Mouse (Mus musculus) forebrain, embryonic 15.5 days (tissue): ENCODE measurements around the gene Slc4a10. TPM values are rescaled to one million over a fixed set of nuclear protein-coding genes. Genes with fewer than 3 reads are reported as not detected.

Source experiments
- ATAC-seq: fragments of 200-750 bp; cut with Nextera tagmentation; replicated peaks from 2 replicates; pipeline ENCODE4 v1.8.0; 2017; ENCODE audit warnings: mild to moderate bottlenecking, moderate TSS enrichment, moderate library complexity
- H3K27ac ChIP-seq: fragments of 300-500 bp; sonication (generic); replicated peaks from 2 replicates; pipeline ENCODE4 v1.5.1; 2015; ENCODE audit warnings: mild to moderate bottlenecking, inconsistent platforms
- H3K27me3 ChIP-seq: fragments of 300-500 bp; sonication (generic); 2 replicates; pipeline ENCODE4 v1.6.1; 2015; ENCODE audit warnings: inconsistent platforms
- H3K36me3 ChIP-seq: fragments of 300-500 bp; sonication (generic); 2 replicates; pipeline ENCODE4 v1.6.1; 2015; ENCODE audit warnings: mild to moderate bottlenecking, inconsistent platforms
- H3K4me1 ChIP-seq: fragments of 300-500 bp; sonication (generic); 2 replicates; pipeline ENCODE4 v1.6.1; 2015; ENCODE audit warnings: inconsistent platforms
- H3K4me2 ChIP-seq: fragments of 300-500 bp; sonication (generic); replicated peaks from 2 replicates; pipeline ENCODE4 v1.6.1; 2015; ENCODE audit warnings: mild to moderate bottlenecking, inconsistent platforms
- H3K4me3 ChIP-seq: fragments of 300-500 bp; sonication (generic); 2 replicates; pipeline ENCODE4 v1.5.1; 2015; ENCODE audit warnings: mild to moderate bottlenecking, inconsistent platforms
- H3K9ac ChIP-seq: fragments of 300-500 bp; sonication (generic); replicated peaks from 2 replicates; pipeline ENCODE4 v1.6.1; 2015; ENCODE audit warnings: mild to moderate bottlenecking, inconsistent platforms
- H3K9me3 ChIP-seq: fragments of 300-500 bp; sonication (generic); 2 replicates; pipeline ENCODE4 v1.6.1; 2016; ENCODE audit warnings: inconsistent platforms
- WGBS: fragments of 180-500 bp; shearing (Covaris S2); methylation state at CpG from one replicate; pipeline ENCODE4 v1.1.7; 2015; ENCODE audit warnings: mixed read lengths; 5-methylcytosine and 5-hydroxymethylcytosine counted together
- polyA plus RNA-seq: library from polyadenylated mRNA; unstranded; fragments of >200 nt; fragmentation: Nextera tagmentation; extraction: Ambion mirVana; gene quantifications from 2 replicates; pipeline ENCODE4 v1.2.1, GENCODE M21; 2015

The Slc4a10 gene
- polyA plus RNA-seq, 1 experiment from 2014 or later: 8.9 TPM

DNA sequence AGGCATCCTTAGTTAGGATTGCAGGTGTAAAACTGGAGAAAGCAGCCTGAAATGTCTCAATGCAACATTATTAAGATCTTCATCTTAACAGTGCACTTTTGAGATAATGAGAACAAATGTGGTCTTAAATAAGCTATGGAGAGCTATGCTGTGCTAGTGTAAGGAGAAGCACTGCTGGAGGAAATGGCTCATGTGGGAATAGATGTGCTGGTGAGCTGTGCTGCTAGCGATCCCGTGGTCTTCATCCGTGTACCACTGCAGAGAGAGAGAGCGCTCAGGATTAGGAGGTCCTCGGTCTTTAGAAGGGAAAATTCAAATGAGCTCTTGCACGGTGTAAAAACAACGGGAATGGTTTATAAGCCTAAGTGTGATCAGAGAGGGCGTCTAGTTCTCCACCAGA, 286.2 kb downstream of the Slc4a10 start:
- Histone ChIP-seq H3K27ac (peak overlapping the region; percentile 74; the same call in 1 of the 2 replicates), H3K27me3 (no peaks in the 10 kb centered on the region), H3K4me2 (no peak overlapping the region), H3K9ac (no peak overlapping the region), H3K36me3 (no peaks in the 10 kb centered on the region), H3K4me3 (no peak overlapping the region), H3K4me1 (peaks cover 32% of the 10 kb centered on the region), H3K9me3 (no peaks in the 10 kb centered on the region)
- 61% methylated on average over 8 of the region's 8 CpGs for WGBS
- no peak for ATAC-seq

DNA sequence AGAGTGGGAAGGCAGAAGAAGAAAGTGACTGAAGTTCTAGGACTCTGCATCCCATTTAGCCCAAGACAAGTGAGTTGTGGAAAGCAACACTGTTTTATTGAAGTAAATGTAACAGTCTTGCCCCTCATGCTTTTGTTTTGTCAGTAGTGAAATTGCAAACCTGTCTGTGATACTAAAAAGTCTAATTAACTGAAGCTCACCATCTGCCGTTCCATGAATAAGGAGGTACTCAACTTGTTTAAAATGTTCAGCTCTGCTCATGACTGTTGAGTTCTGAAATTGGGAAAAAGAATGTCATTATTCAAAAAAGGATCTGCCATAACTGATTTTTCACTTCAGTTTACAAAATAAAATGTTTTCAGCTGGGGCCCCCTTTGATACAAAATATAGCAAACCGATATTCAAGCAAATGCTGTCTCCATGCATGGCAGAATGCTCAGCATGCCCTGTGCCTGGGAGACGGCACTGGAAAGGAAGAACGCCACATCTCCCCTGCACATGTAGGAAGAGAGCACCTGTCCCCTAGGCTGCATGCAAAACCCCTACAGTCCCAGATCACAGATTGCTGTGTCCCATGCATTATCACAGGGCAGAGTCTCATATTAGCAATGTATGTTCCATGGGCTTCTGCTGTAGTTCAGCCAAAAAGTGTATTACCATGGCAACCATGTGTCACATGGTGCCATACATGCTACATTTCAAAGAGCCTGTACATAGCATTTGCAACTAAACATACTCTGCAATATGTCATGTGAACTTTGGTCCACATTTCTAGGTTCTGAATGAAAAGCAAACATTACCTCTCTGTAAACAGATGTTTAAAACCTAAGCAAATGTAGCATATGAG, 288.4 kb downstream of the Slc4a10 start:
- H3K4me3 ChIP-seq: no peak overlapping the region
- no peaks in the 10 kb centered on the region for H3K27me3 ChIP-seq
- H3K27ac ChIP-seq: peak overlapping the region; percentile 83
- H3K9ac ChIP-seq: no peak overlapping the region
- H3K36me3 ChIP-seq: no peaks in the 10 kb centered on the region
- peaks cover 44% of the 10 kb centered on the region for H3K4me1 ChIP-seq
- no peaks in the 10 kb centered on the region for H3K9me3 ChIP-seq
- 49% methylated on average over 4 of the region's 4 CpGs for WGBS
- ATAC-seq: peak; percentile 55
- H3K4me2 ChIP-seq: no peak overlapping the region

DNA sequence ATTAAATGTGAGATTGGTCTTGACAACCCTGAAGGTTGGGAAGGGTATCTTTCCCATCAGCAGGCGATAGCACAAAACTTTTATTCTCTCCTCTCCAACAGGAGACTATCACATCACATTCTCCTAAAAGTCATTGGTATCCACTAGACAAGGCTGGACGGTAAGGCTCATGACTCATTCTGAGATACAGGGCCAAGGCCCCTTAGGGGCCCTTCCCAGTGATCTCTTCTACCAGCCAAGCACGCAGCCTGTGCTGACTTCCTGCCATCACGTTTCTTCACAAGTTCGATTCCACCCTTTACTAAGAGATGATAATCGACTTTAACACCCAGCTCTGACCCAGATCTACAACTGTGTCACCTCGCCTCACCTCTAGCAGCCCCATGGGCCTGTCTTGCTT, 290.8 kb downstream of the Slc4a10 start:
- WGBS: 91% methylated on average over 7 of the region's 7 CpGs
- no peak overlapping the region for H3K4me2 ChIP-seq
- no peaks in the 10 kb centered on the region for H3K27me3 ChIP-seq
- H3K9ac ChIP-seq: no peak overlapping the region
- no peaks in the 10 kb centered on the region for H3K36me3 ChIP-seq
- no peak overlapping the region for H3K27ac ChIP-seq
- H3K4me3 ChIP-seq: no peak overlapping the region
- no peaks in the 10 kb centered on the region for H3K9me3 ChIP-seq
- ATAC-seq: no peak
- peaks cover 52% of the 10 kb centered on the region for H3K4me1 ChIP-seq

DNA sequence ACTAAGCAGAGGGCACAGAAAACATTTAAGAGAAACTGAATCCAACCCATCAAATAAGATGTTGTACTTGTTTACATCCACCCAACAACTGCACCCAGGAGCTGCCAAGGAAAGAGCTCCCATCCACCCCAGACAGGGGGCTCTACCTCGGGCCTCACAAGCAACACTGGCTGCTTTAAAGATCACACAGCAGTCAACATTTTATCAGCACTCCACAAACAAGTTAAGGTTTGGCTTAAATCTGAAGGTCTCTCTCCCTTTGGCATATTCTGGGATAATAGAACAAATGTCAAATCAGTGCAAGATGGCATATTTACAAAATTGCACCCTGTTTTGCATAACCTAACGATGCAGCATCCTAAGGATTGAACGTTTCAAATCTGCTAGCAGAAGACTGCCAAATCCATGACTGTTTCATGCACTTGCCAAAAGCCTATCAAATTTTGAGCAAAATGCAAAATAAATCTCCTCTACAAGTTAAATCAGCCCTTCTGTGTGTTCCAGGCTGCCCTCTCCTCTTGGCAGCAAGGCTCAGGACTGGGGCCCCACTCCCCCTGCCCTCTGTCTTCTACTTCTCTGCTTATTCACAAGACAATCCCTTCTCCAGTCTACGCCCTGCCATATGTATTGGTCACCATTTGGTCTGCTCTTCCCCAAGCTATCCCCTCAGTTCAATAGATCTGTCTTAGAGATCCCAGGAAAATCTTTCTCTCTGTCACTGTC, 293.1 kb downstream of the Slc4a10 start:
- ATAC-seq: peak; percentile 74
- no peaks in the 10 kb centered on the region for H3K27me3 ChIP-seq
- peaks cover 39% of the 10 kb centered on the region for H3K4me1 ChIP-seq
- no peak overlapping the region for H3K9ac ChIP-seq
- H3K9me3 ChIP-seq: no peaks in the 10 kb centered on the region
- WGBS: 41% methylated on average over 4 of the region's 4 CpGs
- H3K4me2 ChIP-seq: no peak overlapping the region
- no peaks in the 10 kb centered on the region for H3K36me3 ChIP-seq
- no peak overlapping the region for H3K4me3 ChIP-seq
- H3K27ac ChIP-seq: peak overlapping the region; percentile 75

DNA sequence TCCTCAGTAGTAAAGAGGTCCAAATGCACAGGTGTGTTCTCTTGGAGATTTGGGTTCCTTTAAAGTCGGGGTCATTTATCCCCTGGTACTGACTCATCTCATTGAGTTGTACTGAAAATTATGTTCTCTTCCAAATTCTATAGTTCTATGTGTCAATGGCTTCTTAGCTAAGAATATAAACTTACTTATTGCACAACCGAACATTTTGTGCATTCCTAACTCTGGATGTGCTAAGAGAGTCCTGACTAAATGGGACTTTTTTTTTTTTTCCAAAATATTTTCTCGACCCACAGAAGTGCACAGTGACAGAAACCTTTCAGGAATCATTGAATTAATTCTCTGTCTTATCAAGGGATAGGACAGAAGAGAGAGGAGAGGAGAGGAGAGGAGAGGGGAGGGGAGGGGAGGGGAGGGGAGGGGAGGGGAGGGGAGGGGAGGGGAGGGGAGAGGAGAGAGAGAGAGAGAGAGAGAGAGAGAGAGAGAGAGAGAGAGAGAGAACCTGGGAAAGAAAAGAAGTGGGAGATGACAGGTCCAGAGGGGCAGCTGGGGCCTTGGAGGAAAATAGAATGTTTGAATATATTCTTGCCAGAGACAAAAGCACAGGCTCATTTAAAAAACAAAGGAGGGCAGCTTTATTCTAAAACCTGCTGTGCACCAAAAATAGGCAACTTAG, 294.9 kb downstream of the Slc4a10 start:
- Histone ChIP-seq H3K27ac (peak overlapping the region; percentile 83), H3K9me3 (no peaks in the 10 kb centered on the region), H3K4me2 (peak overlapping the region; percentile 34), H3K9ac (0 out of 2 replicates have a peak overlapping the region, but pooled peaks have one; percentile 11), H3K4me3 (no peak overlapping the region), H3K4me1 (peaks cover 27% of the 10 kb centered on the region), H3K36me3 (no peaks in the 10 kb centered on the region), H3K27me3 (no peaks in the 10 kb centered on the region)
- no peak for ATAC-seq
- WGBS: 60% methylated on average over 3 of the region's 3 CpGs

DNA sequence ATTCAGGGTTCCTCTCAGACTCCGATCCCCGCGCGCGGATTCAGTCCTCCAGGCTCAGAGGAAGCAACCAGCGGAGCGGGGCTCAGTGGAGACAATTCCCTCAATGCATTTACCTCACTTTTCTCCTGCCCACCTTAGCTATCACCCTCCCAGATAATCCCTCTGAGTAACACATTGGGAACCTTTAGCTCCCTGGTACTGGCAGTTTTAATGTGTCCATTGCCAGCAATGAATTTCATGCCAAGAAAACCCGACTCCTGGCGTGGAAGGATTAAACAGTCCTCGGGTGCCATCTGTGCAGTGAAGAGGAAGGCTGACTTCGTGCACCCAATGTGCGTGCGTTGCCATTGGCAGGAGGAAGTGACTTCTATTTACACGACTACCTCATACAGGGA, 295.5 kb downstream of the Slc4a10 start:
- H3K27ac ChIP-seq: peak overlapping the region; percentile 83

DNA sequence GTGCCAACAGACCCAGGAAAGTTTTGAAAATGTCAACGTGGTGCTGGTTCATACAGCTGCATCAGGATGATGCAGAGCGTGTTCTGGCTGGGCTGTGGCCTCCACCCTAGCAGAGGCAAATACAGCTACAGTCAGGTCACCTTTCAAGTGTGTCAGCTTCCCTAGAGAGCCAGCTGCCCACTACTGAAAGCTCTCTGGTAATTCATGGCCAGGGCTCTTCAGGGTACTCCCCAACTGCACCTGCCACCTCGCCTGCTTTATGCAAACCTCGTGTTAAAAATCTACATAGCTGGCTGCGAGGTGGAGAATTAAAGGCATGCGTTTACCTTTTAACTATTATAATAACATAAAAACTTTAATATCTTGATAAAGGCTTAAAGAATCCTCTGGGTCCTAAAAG, 298.1 kb downstream of the Slc4a10 start:
- ATAC-seq: no peak
- no peaks in the 10 kb centered on the region for H3K27me3 ChIP-seq

More for the DNA sequence above, 295.5 kb downstream of the Slc4a10 start:
- Histone ChIP-seq H3K36me3 (no peaks in the 10 kb centered on the region), H3K4me2 (peak overlapping the region; percentile 34), H3K4me1 (peaks cover 27% of the 10 kb centered on the region), H3K4me3 (no peak overlapping the region), H3K9me3 (no peaks in the 10 kb centered on the region), H3K27me3 (no peaks in the 10 kb centered on the region), H3K9ac (0 out of 2 replicates have a peak overlapping the region, but pooled peaks have one; percentile 11)
- 4% methylated on average over 14 of the region's 14 CpGs for WGBS
- peak; percentile 56 for ATAC-seq

DNA sequence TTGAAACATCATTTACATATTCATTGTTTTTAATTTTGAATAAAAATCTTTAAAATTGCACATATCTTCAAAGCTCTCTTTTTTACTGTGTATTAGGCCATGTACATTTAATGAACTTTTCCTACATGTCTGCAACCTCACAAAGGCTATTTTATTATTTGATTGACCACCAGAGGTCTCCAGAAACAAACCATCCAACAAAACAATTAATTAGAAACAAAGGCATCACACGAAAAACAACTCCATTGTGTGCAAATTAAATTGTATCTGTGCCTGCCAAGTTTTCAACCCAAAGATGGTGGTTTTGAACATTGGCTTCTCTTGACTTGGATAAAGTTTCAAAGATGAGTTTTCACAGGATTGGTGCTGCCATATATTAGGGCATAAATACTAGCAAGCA, 300.5 kb downstream of the Slc4a10 start:
- H3K9me3 ChIP-seq: no peaks in the 10 kb centered on the region
- no peak for ATAC-seq
- no peaks in the 10 kb centered on the region for H3K36me3 ChIP-seq
- H3K9ac ChIP-seq: no peak overlapping the region
- H3K27me3 ChIP-seq: no peaks in the 10 kb centered on the region
- no peak overlapping the region for H3K4me2 ChIP-seq
- 22% methylated on average over 1 of the region's 1 CpGs for WGBS
- H3K4me3 ChIP-seq: no peak overlapping the region
- no peak overlapping the region for H3K27ac ChIP-seq
- peaks cover 6% of the 10 kb centered on the region for H3K4me1 ChIP-seq

More for the DNA sequence above, 298.1 kb downstream of the Slc4a10 start:
- no peak overlapping the region for H3K4me3 ChIP-seq
- H3K9me3 ChIP-seq: no peaks in the 10 kb centered on the region
- no peak overlapping the region for H3K4me2 ChIP-seq
- no peaks in the 10 kb centered on the region for H3K36me3 ChIP-seq
- H3K4me1 ChIP-seq: peaks cover 16% of the 10 kb centered on the region
- H3K27ac ChIP-seq: no peak overlapping the region
- no peak overlapping the region for H3K9ac ChIP-seq
- 61% methylated on average over 6 of the region's 6 CpGs for WGBS

DNA sequence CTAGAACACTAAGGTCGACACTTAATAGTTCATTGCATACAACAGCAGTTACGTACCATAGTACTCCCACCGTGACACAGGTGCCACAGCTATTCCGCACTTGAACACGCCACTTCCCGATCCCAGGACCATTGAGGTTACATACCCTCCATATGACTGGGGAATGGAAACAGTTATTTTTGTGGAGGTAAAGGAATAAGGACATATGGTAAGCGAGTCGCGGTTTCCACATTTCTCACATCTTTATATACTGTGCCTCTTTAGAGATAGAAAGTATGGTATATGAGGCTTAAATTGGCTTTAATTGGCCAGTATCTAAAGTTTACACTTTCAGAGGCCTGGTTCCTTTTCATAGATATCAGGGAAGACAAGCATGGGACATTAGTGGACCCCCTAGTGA, 301.5 kb downstream of the Slc4a10 start:
- Histone ChIP-seq H3K27ac (no peak overlapping the region), H3K9me3 (no peaks in the 10 kb centered on the region), H3K27me3 (no peaks in the 10 kb centered on the region), H3K36me3 (no peaks in the 10 kb centered on the region), H3K9ac (no peak overlapping the region), H3K4me3 (no peak overlapping the region), H3K4me2 (no peak overlapping the region), H3K4me1 (no peaks in the 10 kb centered on the region)
- 89% methylated on average over 9 of the region's 9 CpGs for WGBS
- no peak for ATAC-seq

DNA sequence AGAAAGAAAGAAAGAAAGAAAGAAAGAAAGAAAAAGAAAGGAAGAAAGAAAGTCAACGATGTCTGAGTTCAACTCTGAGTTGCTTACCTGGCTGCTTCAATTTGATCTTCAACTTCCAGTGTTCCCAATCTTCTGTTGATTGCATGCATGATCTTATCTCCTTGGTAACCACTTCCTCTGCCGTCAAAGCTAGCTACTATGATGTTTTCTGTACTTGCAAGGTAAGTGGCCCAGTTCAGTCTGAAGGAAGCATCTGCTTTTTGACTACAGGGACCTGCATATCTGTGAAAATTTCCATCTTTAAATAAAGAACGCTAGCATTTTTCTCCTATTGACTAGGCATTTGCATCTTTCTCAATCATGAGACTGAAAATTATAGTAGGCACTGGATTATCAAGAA, 305.8 kb downstream of the Slc4a10 start:
- Histone ChIP-seq H3K9me3 (no peaks in the 10 kb centered on the region), H3K27me3 (no peaks in the 10 kb centered on the region), H3K9ac (no peak overlapping the region), H3K4me1 (peaks cover 5% of the 10 kb centered on the region; the same call in 1 of the 2 replicates), H3K27ac (no peak overlapping the region), H3K36me3 (no peaks in the 10 kb centered on the region), H3K4me3 (no peak overlapping the region), H3K4me2 (no peak overlapping the region)
- ATAC-seq: no peak
- 81% methylated on average over 3 of the region's 3 CpGs for WGBS

DNA sequence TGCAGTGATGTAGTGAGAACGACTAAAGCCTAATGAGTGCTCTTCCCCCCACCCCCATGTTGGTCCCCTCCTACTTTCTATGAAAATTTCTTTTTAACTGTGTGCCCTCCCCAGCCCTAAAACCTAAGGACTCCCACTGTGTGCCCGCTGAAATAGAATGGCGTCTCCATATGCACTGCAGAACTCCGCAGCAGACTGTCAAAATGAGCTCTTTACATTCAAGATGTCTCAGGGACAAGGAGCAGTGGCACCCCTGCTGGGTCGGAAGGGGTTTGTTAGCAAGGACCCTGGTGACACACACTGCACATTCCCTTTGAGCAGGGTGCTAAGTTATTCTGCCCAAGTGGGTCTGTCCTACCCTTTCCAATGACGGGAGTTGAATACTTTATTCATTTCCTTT, 309.5 kb downstream of the Slc4a10 start:
- Histone ChIP-seq H3K9ac (no peak overlapping the region), H3K27ac (no peak overlapping the region), H3K4me1 (peaks cover 13% of the 10 kb centered on the region), H3K36me3 (no peaks in the 10 kb centered on the region), H3K27me3 (no peaks in the 10 kb centered on the region), H3K4me2 (no peak overlapping the region), H3K4me3 (no peak overlapping the region), H3K9me3 (no peaks in the 10 kb centered on the region)
- ATAC-seq: peak; percentile 55
- WGBS: 20% methylated on average over 6 of the region's 6 CpGs

DNA sequence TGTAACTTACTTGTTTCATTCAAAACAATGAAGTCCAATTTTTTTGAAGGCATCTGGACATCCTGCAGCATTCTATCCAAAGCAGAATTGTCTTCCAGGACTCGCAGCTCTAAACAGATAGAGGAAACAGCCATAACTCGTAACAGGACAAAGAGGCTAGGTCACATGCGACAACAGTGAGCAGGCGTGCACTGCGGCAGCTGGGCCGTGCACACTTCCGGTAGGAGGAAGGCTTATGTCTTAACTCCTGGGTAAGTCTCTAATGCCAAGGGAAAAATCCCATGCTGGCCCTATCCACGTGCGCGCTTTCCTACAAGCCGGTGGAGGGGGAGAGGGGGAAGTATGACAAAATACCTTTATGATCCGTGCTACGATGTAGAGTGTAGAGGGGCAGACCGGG, 310.3 kb downstream of the Slc4a10 start:
- no peak overlapping the region for H3K4me2 ChIP-seq
- WGBS: 82% methylated on average over 14 of the region's 14 CpGs
- peaks cover 17% of the 10 kb centered on the region for H3K4me1 ChIP-seq
- ATAC-seq: no peak
- H3K9me3 ChIP-seq: no peaks in the 10 kb centered on the region
- H3K27me3 ChIP-seq: no peaks in the 10 kb centered on the region
- H3K36me3 ChIP-seq: no peaks in the 10 kb centered on the region
- H3K4me3 ChIP-seq: no peak overlapping the region
- no peak overlapping the region for H3K9ac ChIP-seq
- no peak overlapping the region for H3K27ac ChIP-seq
